8 mouse cellular contexts compared by ENCODE assay signal in genomic region chr6:81965296-81966067, GRCm38 (mm10). TPM values are rescaled to one million over a fixed set of nuclear protein-coding genes. Genes with fewer than 3 reads are reported as not detected.
DNase-seq lines count a peak whose midpoint lies in the region; ATAC-seq lines count a peak whose summit lies in the region.

TSS of gene Mrpl19 (minus strand) at chr6:81965958.

- peaks cover 36% of the 10 kb centered on the region for H3K36me3 ChIP-seq in intestine, embryonic 14.5 days (ENCODE audit: control insufficient read depth, insufficient read depth, low read length)

- H3K4me1 ChIP-seq in intestine, embryonic 14.5 days (replicated peaks; ENCODE audit: control insufficient read depth, insufficient read depth, low read length), result peaks cover 8% of the 10 kb centered on the region

- peak within 1 kb of the TSS; percentile 85 for H3K4me3 ChIP-seq in intestine, embryonic 14.5 days (ENCODE audit: low read depth, low read length)

- H3K9ac ChIP-seq in intestine, embryonic 14.5 days (ENCODE audit: low read length), result peak within 1 kb of the TSS; percentile 63

- H3K4me2 ChIP-seq in intestine, embryonic 14.5 days (ENCODE audit: low read length), result peak within 1 kb of the TSS; percentile 74

- WGBS in intestine, embryonic 14.5 days, result under 1% methylated on average over 44 of the region's 44 CpGs

- H3K27me3 ChIP-seq in intestine, embryonic 14.5 days (replicated peaks; ENCODE audit: control insufficient read depth, insufficient read depth, low read length), result no peaks in the 10 kb centered on the region

- DNase-seq in adrenal gland, adult (ENCODE audit: inconsistent age in 2 of 2, low spot score in 1 of 2), result peak; percentile 92 to 98
- DNase-seq in embryo, embryonic 10.5 days (ENCODE audit: low spot score), result peak; percentile 97
- peak; percentile 87 for DNase-seq in gastrocnemius, postnatal 25 days
- DNase-seq in intestine, embryonic 14.5 days (ENCODE audit: low spot score), result peak; percentile 98
- DNase-seq in left cerebral cortex, postnatal 14 days (ENCODE audit: low spot score in 2 of 2), result peak; percentile 90 to 94
- DNase-seq in mesoderm, embryonic 11.5 days (ENCODE audit: low read depth, low spot score), result peak; percentile 85
- DNase-seq in right cerebral cortex, postnatal 36 days (ENCODE audit: low spot score in 2 of 2), result peak; percentile 89
- DNase-seq in yolk sac, embryonic 10.5 days (ENCODE audit: low spot score), result peak; percentile 93

- peak; percentile 94 for ATAC-seq in intestine, embryonic 14.5 days (replicated peaks; ENCODE audit: low FRiP score, low TSS enrichment, low read depth)

- H3K27ac ChIP-seq in intestine, embryonic 14.5 days (ENCODE audit: low read depth), result no peak within 1 kb of the TSS

- intact Hi-C loops in left cerebral cortex, postnatal 14 days (cut with DNase I), result no loop called here

- H3K9me3 ChIP-seq in intestine, embryonic 14.5 days (ENCODE audit: control insufficient read depth, low read length), result no peaks in the 10 kb centered on the region

RNA-seq across cellular contexts. Expression of gene Mrpl19, which starts in this region (rescaled TPM):
- 10 to 100 TPM; 21.0 to 22.6 TPM for total RNA-seq in gastrocnemius, postnatal 25 days (2021)
- 61.2 and 73.7 TPM in 2 replicates for polyA plus RNA-seq in intestine, embryonic 14.5 days (2014; fragmentation: Nextera tagmentation; extraction: Ambion mirVana)
- 10 to 100 TPM; 28.0 to 32.2 TPM for total RNA-seq in left cerebral cortex, postnatal 14 days (2021)
